Mouse (Mus musculus) heart, adult 2 months (tissue): ENCODE data around the gene Prdm16. TPM values are rescaled to one million over a fixed set of nuclear protein-coding genes. Genes with fewer than 3 reads are reported as not detected.

Source experiments
- DNase-seq, 2 experiments: peaks; one replicate each; pipeline ENCODE4 v3.0.0; 2021
- H3K27ac ChIP-seq: fragments of 200-600 bp; 2 replicates; pipeline ENCODE4 v1.8.1; 2022
- H3K27me3 ChIP-seq: fragments of 200-500 bp; 2 replicates; pipeline ENCODE4 v1.6.1; 2012; ENCODE audit warnings: mild to moderate bottlenecking, low read length, inconsistent platforms, mixed read lengths; ENCODE audit not compliant: control insufficient read depth, insufficient read depth
- H3K36me3 ChIP-seq: fragments of 200-500 bp; 2 replicates; pipeline ENCODE4 v1.6.1; 2012; ENCODE audit warnings: low read length, inconsistent platforms; ENCODE audit not compliant: control insufficient read depth, insufficient read depth
- H3K4me1 ChIP-seq: fragments of 200-500 bp; 2 replicates; pipeline ENCODE4 v1.6.1; 2011; ENCODE audit warnings: low read length; ENCODE audit not compliant: control insufficient read depth, insufficient read depth
- H3K4me3 ChIP-seq: fragments of 200-600 bp; 2 replicates; pipeline ENCODE4 v1.8.1; 2022
- H3K79me2 ChIP-seq: fragments of 200-500 bp; replicated peaks from 2 replicates; pipeline ENCODE4 v1.6.1; 2012; ENCODE audit warnings: mild to moderate bottlenecking, inconsistent platforms, low read length, moderate library complexity, mixed read lengths; ENCODE audit not compliant: control insufficient read depth, insufficient read depth
- H3K9ac ChIP-seq: fragments of 200-500 bp; 2 replicates; pipeline ENCODE4 v1.6.1; 2012; ENCODE audit warnings: low read depth, mild to moderate bottlenecking, control low read depth, inconsistent platforms, low read length, mixed read lengths
- CTCF ChIP-seq: fragments of 200-600 bp; IDR thresholded peaks from 2 replicates; pipeline ENCODE4 v1.8.1; 2022; ENCODE audit warnings: antibody characterized with exemption, mild to moderate bottlenecking, moderate library complexity
- EP300 ChIP-seq: fragments of 200-500 bp; IDR thresholded peaks from 2 replicates; pipeline ENCODE4 v1.6.1; 2011; ENCODE audit warnings: low read depth, low read length, control low read depth; ENCODE audit not compliant: insufficient read depth
- POLR2A ChIP-seq: fragments of 200-500 bp; IDR thresholded peaks from 2 replicates; pipeline ENCODE4 v1.6.1; 2011; ENCODE audit warnings: mild to moderate bottlenecking, low read depth, low read length, control low read depth; ENCODE audit not compliant: insufficient read depth
- WGBS: fragments of 180-500 bp; shearing (Covaris S2); methylation state at CpG from one replicate; pipeline ENCODE4 v1.1.7; 2018; 5-methylcytosine and 5-hydroxymethylcytosine counted together
- intact Hi-C: fragments of 180-260 bp; cut with DNase I; formaldehyde crosslinking; loops from one replicate; pipeline ENCODE4 v1.15.1; 2025
- polyA plus RNA-seq: library from polyadenylated mRNA; depleted of rRNA; stranded (reverse); fragments of >200 nt; gene quantifications from 2 replicates; pipeline ENCODE4 v1.2.3, GENCODE M21; 2012
- total RNA-seq, 2 experiments: library from RNA; stranded (reverse); gene quantifications; 2 replicates each; pipeline ENCODE4 v1.2.3; 2021

Gene Prdm16
- total and polyA plus RNA-seq, 3 experiments: 7.6 to 18.1 (median 16.8) TPM

DNA sequence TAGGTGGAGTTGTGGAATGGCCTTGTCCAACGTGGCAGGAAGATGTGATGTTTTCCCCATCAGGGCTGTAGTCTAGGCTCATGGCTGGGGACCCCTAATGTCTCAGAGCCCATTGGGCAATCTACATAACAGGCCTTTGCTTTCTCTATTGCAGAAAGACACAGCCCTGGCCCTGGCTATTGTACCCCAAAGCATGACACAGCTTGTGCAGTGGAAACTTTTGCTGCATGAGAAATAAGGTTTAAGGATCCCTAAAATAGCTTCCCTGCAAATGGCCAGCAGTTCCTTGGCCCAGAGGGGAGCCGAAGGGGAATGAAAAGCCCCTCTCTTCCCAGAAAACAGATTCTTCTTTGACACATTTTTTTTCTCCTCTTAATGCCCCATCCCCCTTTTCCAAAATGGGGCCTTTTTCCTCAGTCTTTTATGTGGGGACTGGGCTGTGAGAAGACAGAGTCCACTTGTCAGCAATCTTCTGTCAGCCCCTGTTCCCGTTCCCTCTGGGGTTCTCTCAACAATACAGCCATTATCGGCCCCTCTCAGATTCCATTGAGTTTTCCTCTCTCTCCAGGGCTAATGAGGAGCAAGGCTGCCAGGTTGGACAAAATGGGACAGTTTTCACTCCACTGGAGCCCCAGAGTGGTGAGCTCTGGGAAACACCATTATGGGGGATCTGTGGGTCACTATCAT, 323.6 kb downstream of the Prdm16 start:
- H3K9ac ChIP-seq: no peak overlapping the region
- no peak for DNase-seq
- intact Hi-C loops: no loop called here
- H3K27me3 ChIP-seq: no peaks in the 10 kb centered on the region
- H3K79me2 ChIP-seq: no peaks in the 10 kb centered on the region
- no peak overlapping the region for H3K27ac ChIP-seq
- no peaks in the 10 kb centered on the region for H3K36me3 ChIP-seq
- H3K4me3 ChIP-seq: no peak overlapping the region
- WGBS: 43% methylated on average over 4 of the region's 4 CpGs
- no peaks in the 10 kb centered on the region for H3K4me1 ChIP-seq
- no peak for TF ChIP-seq EP300
- TF ChIP-seq POLR2A: no peak
- TF ChIP-seq CTCF: no peak

DNA sequence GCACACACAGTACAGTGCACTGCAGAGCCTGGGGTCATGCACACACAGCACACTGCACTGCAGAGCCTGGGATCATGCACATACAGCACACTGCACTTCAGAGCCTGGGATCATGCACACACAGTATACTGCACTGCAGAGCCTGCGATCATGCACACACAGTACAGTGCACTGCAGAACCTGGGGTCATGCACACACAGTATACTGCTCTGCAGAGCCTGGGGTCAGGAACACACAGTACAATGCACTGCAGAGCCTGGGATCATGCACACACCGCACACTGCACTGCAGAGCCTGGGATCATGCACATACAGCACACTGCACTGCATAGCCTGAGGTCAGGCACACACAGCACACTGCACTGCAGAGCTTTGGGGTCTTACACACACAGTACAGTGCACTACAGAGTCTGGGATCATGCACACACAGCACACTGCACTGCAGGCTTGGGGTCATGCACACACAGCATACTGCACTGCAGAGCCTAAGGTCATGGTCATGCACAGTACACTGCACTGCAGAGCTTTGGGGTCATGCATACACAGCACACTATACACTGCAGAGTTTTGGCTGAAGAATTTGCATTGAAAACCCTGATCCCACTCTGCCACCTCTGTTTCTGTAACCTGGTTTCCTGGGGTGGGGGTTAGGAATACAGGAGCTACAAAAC, 324.4 kb downstream of the Prdm16 start:
- DNase-seq: no peak
- H3K36me3 ChIP-seq: no peaks in the 10 kb centered on the region
- no peaks in the 10 kb centered on the region for H3K27me3 ChIP-seq
- no peaks in the 10 kb centered on the region for H3K4me1 ChIP-seq
- intact Hi-C loops: no loop called here
- WGBS: 91% methylated on average over 2 of the region's 2 CpGs
- TF ChIP-seq CTCF (no peak), POLR2A (no peak), EP300 (no peak)
- no peak overlapping the region for H3K27ac ChIP-seq
- no peak overlapping the region for H3K9ac ChIP-seq
- no peaks in the 10 kb centered on the region for H3K79me2 ChIP-seq
- H3K4me3 ChIP-seq: no peak overlapping the region

DNA sequence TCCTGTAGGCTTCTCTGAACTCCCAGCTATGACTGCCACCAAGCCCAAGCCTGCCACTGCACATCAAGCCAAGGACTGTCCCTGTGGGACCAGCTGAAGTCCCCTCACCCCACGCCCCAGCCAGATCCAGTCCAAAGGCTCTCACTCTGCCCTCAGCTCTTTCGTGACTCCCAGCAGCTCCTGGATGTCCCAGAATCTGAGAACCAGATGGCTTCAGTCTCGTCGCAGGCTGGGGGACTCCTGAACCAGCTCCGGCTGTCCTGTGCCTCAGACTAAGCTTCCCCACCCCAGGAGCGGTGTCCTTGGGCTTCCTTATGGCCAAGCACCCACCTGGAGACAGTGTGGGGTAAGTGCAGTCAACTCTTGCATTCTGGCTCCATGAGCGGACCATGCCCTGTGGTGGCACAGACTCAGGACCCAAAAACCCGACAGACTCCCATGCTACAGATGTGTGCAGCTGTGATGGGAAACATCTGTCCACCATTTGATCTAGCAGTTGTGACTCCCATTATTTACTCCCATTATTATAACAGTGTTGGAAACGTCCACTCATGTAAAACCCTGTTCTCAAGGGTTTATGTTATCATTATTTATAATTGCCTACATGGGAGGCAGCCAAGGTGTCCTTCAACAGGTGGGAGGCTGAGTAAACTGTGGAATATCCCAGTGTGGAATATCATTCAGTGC, 326.0 kb downstream of the Prdm16 start:
- Histone ChIP-seq H3K9ac (no peak overlapping the region), H3K4me3 (no peak overlapping the region), H3K4me1 (no peaks in the 10 kb centered on the region), H3K79me2 (no peaks in the 10 kb centered on the region), H3K27ac (no peak overlapping the region), H3K36me3 (no peaks in the 10 kb centered on the region), H3K27me3 (no peaks in the 10 kb centered on the region)
- TF ChIP-seq EP300 (no peak), CTCF (no peak), POLR2A (no peak)
- DNase-seq: no peak
- intact Hi-C loops: no loop called here
- 67% methylated on average over 9 of the region's 9 CpGs for WGBS

DNA sequence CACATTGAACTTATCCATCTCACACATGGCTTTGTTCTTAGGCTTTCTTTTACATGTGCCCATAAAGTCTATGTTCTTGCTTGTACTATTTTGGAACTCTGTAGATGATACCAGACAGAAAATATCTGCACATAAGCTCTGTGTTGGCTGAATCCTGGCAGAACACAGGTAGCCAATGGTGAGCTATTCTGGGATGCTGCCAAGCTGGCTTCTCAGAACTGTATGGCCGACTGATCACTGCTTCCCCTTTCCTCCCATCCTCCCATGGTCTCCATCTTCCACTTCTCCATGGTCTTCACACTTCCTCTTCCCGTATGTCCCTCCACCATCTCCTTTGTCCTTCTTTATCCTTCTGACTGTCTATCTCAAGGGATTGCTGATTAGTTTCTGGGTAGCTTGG, 327.5 kb downstream of the Prdm16 start:
- no peak overlapping the region for H3K9ac ChIP-seq
- TF ChIP-seq EP300 (no peak), POLR2A (no peak), CTCF (no peak)
- WGBS: 55% methylated on average over 2 of the region's 2 CpGs
- H3K36me3 ChIP-seq: no peaks in the 10 kb centered on the region
- DNase-seq: no peak
- no peaks in the 10 kb centered on the region for H3K27me3 ChIP-seq
- no peaks in the 10 kb centered on the region for H3K4me1 ChIP-seq
- no peak overlapping the region for H3K4me3 ChIP-seq
- H3K79me2 ChIP-seq: no peaks in the 10 kb centered on the region
- intact Hi-C loops: no loop called here
- H3K27ac ChIP-seq: no peak overlapping the region

DNA sequence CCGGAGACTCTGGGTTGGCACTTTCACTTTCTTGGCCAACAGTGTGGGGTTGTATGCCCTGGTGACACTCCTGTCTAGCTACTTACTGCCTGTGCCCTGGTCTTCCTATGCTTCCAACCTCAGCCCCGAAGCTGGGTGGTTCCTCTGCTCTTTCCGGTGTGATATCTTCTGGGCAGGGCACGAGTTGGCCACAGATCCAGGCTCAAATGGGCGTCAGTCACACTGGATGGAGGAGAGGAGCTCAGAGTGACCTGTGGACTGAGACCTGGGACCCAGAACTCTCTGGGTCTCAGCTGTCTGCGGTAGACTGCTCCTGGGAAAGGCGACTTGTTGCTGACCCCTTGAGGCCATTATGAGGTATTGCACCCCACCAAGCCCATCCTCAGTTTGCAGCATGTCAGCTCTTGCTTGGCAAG, 335.2 kb downstream of the Prdm16 start, which contains the start of gene Arhgef16:
TSS of gene Arhgef16 (minus strand) at position 211 of the 416 bp plus-strand sequence.
- Histone ChIP-seq H3K4me1 (peaks cover 1% of the 10 kb centered on the region; the same call in 1 of the 2 replicates), H3K27me3 (peaks cover 5% of the 10 kb centered on the region), H3K4me3 (no peak within 1 kb of the TSS), H3K79me2 (no peaks in the 10 kb centered on the region), H3K36me3 (no peaks in the 10 kb centered on the region), H3K9ac (no peak within 1 kb of the TSS), H3K27ac (no peak within 1 kb of the TSS)
- DNase-seq: peak; percentile 40 to 53
- intact Hi-C loops: loop anchor here (1.0 to 2.0 kb wide), 2 partner anchors 138 to 237 kb away; no protein-coding TSS in a partner anchor
- no peak for TF ChIP-seq POLR2A
- TF ChIP-seq CTCF: peak; percentile 82
- TF ChIP-seq EP300: peak; percentile 69; the same call in 1 of the 2 replicates
- 9% methylated on average over 7 of the region's 7 CpGs for WGBS
